Mouse (Mus musculus) bone marrow, adult 2 months (tissue): Measurements from ENCODE around the gene Arhgap4.

Experiments used
- CTCF ChIP-seq: fragments of 200-500 bp; IDR thresholded peaks from 2 replicates; pipeline ENCODE4 v1.5.1; 2011; ENCODE audit warnings: low read length, control low read depth; ENCODE audit not compliant: control insufficient read depth, insufficient read depth
- POLR2A ChIP-seq: fragments of 200-500 bp; IDR thresholded peaks from 2 replicates; pipeline ENCODE4 v1.6.1; 2011; ENCODE audit warnings: low read depth, mild to moderate bottlenecking, control low read depth, low read length, borderline replicate concordance; ENCODE audit not compliant: control insufficient read depth

DNA sequence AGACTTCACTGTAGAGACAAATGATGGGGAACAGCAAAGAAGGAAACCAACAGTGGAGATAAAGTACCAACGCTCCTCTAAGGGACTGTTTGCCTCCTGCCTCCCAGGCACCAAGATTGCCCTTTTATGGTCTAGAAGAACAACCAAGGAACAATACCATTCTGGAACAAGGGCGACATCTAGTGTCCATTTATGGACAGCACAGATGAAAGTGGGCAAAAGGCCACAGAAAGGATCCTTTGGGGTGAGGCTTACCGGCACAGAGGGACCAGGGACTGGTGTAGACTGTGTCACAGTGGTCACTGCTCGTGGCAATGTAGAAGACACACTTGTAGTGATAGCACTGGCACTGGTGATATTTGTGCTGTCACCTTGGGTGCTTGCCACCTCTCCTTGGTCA lies 27.0 kb upstream of the Arhgap4 start:
- peak; percentile 33 for TF ChIP-seq CTCF
- TF ChIP-seq POLR2A, result no peak
